Mouse (Mus musculus) heart, embryonic 15.5 days (tissue): ENCODE measurements around the gene Cntnap4. TPM values are rescaled to one million over a fixed set of nuclear protein-coding genes. Genes with fewer than 3 reads are reported as not detected.

Experiments
- ATAC-seq: fragments of 200-750 bp; cut with Nextera tagmentation; replicated peaks from 2 replicates; pipeline ENCODE4 v1.8.0; 2017; ENCODE audit warnings: low read depth, moderate TSS enrichment; ENCODE audit not compliant: insufficient number of reproducible peaks, insufficient read depth, low FRiP score
- H3K27ac ChIP-seq: fragments of 300-500 bp; sonication (generic); 2 replicates; pipeline ENCODE4 v1.5.1; 2015; ENCODE audit warnings: mild to moderate bottlenecking, inconsistent platforms
- H3K27me3 ChIP-seq: fragments of 300-500 bp; sonication (generic); 2 replicates; pipeline ENCODE4 v1.6.1; 2015; ENCODE audit warnings: inconsistent platforms
- H3K36me3 ChIP-seq: fragments of 300-500 bp; sonication (generic); 2 replicates; pipeline ENCODE4 v1.6.1; 2015; ENCODE audit warnings: mild to moderate bottlenecking, inconsistent platforms
- H3K4me1 ChIP-seq: fragments of 300-500 bp; sonication (generic); replicated peaks from 2 replicates; pipeline ENCODE4 v1.6.1; 2015; ENCODE audit warnings: inconsistent platforms
- H3K4me2 ChIP-seq: fragments of 300-500 bp; sonication (generic); 2 replicates; pipeline ENCODE4 v1.6.1; 2015; ENCODE audit warnings: inconsistent platforms, mild to moderate bottlenecking, moderate library complexity
- H3K4me3 ChIP-seq: fragments of 300-500 bp; sonication (generic); 2 replicates; pipeline ENCODE4 v1.5.1; 2015; ENCODE audit warnings: mild to moderate bottlenecking, inconsistent platforms
- H3K9ac ChIP-seq: fragments of 300-500 bp; sonication (generic); 2 replicates; pipeline ENCODE4 v1.6.1; 2015; ENCODE audit warnings: mild to moderate bottlenecking, inconsistent platforms
- H3K9me3 ChIP-seq: fragments of 300-500 bp; sonication (generic); replicated peaks from 2 replicates; pipeline ENCODE4 v1.6.1; 2016; ENCODE audit warnings: inconsistent platforms
- WGBS: fragments of 180-500 bp; shearing (Covaris S2); methylation state at CpG from one replicate; pipeline ENCODE4 v1.1.7; 2015; ENCODE audit warnings: mixed read lengths; 5-methylcytosine and 5-hydroxymethylcytosine counted together
- polyA plus RNA-seq: library from polyadenylated mRNA; unstranded; fragments of >200 nt; fragmentation: Nextera tagmentation; extraction: Ambion mirVana; gene quantifications from 2 replicates; pipeline ENCODE4 v1.2.1, GENCODE M21; 2015

Cntnap4 gene
- polyA plus RNA-seq, 1 experiment from 2014 or later: 0.09 TPM

DNA sequence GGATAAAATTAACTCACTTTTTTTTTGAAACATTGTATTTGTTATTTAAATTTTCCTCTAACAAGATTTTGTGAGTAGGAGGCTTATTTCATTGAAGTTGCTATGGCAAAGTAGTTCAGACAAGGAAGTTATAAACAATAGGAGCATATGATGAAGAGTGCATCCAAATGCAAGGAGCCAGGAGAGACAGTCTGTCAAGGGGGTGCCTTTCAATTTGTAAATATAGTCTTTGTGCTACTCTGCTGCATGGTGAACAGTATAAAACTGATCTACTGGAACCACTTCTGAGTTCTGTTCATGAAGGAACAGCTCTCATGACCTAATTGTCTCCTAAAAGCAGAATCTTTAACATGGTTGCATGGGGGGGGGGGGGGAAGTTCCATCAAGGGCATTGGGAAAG, 352.3 kb downstream of the Cntnap4 start:
- no peak for ATAC-seq
- Histone ChIP-seq H3K9me3 (no peaks in the 10 kb centered on the region), H3K27me3 (no peaks in the 10 kb centered on the region), H3K9ac (no peak overlapping the region), H3K4me2 (no peak overlapping the region), H3K27ac (no peak overlapping the region), H3K36me3 (no peaks in the 10 kb centered on the region), H3K4me3 (no peak overlapping the region), H3K4me1 (no peaks in the 10 kb centered on the region)

GRCm38 (mm10) chr8:112922789-112923188, 352.9 kb downstream of the Cntnap4 start:
- H3K4me3 ChIP-seq: no peak overlapping the region
- no peak for ATAC-seq
- H3K36me3 ChIP-seq: no peaks in the 10 kb centered on the region
- no peak overlapping the region for H3K4me2 ChIP-seq
- WGBS: 81% methylated on average over 5 of the region's 5 CpGs
- H3K4me1 ChIP-seq: no peaks in the 10 kb centered on the region
- H3K27me3 ChIP-seq: no peaks in the 10 kb centered on the region
- no peak overlapping the region for H3K9ac ChIP-seq
- H3K27ac ChIP-seq: no peak overlapping the region
- no peaks in the 10 kb centered on the region for H3K9me3 ChIP-seq
